Mouse (Mus musculus) cortical plate, adult 2 months (tissue): Measurements from ENCODE around the gene Krtap28-13.

Source experiments
- CTCF ChIP-seq: fragments of 200-500 bp; IDR thresholded peaks from 2 replicates; pipeline ENCODE4 v1.5.1; 2011; ENCODE audit warnings: mild to moderate bottlenecking, control low read depth, low read length; ENCODE audit not compliant: insufficient read depth; ENCODE audit errors: extremely low read depth
- POLR2A ChIP-seq: fragments of 200-500 bp; IDR thresholded peaks from 2 replicates; pipeline ENCODE4 v1.6.1; 2011; ENCODE audit warnings: mild to moderate bottlenecking, low read length, control low read depth; ENCODE audit not compliant: insufficient read depth; ENCODE audit errors: extremely low read depth

GRCm38 (mm10) chr1:83107410-83107978 lies 46.8 kb downstream of the Krtap28-13 start:
- no peak for TF ChIP-seq CTCF
- no peak for TF ChIP-seq POLR2A
